Mouse (Mus musculus): Measurements from ENCODE around the gene Gm49711. TPM values are rescaled to one million over a fixed set of nuclear protein-coding genes. Genes with fewer than 3 reads are reported as not detected.
"Not testable (repeated sequence)": the region's sequence is repeated elsewhere in the genome, so short reads cannot be mapped to it uniquely, and the experiment has no call there.

The Gm49711 gene
- polyA plus RNA-seq, 1 experiment = 0.12 TPM

- no peak overlapping the region for H3K27ac ChIP-seq (ENCODE audit: insufficient read depth, low read length)
- no peak for TF ChIP-seq CTCF (IDR thresholded peaks at IDR 0.05; ENCODE audit: extremely low read depth, insufficient read depth, insufficient read length, insufficient replicate concordance)
- no peak for TF ChIP-seq POLR2A (IDR thresholded peaks at IDR 0.05; ENCODE audit: low read depth, low read length)
- H3K27me3 ChIP-seq (ENCODE audit: control insufficient read depth, insufficient read depth, low read length) = no peaks in the 10 kb centered on the region
- H3K4me3 ChIP-seq (ENCODE audit: extremely low read depth, insufficient read depth, insufficient read length) = no peak overlapping the region
- DNase-seq (ENCODE audit: low read depth in 1 of 2, low spot score in 2 of 2) = no peak
- H3K4me1 ChIP-seq (ENCODE audit: control insufficient read depth, insufficient read depth, insufficient read length) = no peaks in the 10 kb centered on the region
- H3K36me3 ChIP-seq (ENCODE audit: control insufficient read depth, insufficient read depth, low read length) = no peaks in the 10 kb centered on the region
These were observed 132.5 kb downstream of the Gm49711 start for GRCm38 (mm10) chr16:92190603-92191002.

GRCm38 (mm10) chr16:92195094-92195493, 137.0 kb downstream of the Gm49711 start:
- no peaks in the 10 kb centered on the region for H3K27me3 ChIP-seq (ENCODE audit: control insufficient read depth, insufficient read depth, low read length)
- no peaks in the 10 kb centered on the region for H3K4me1 ChIP-seq (ENCODE audit: control insufficient read depth, insufficient read depth, insufficient read length)
- no peak for DNase-seq (ENCODE audit: low read depth in 1 of 2, low spot score in 2 of 2)
- 92% methylated on average over 6 of the region's 6 CpGs for WGBS
- H3K4me3 ChIP-seq (ENCODE audit: extremely low read depth, insufficient read depth, insufficient read length) = no peak overlapping the region
- H3K27ac ChIP-seq (ENCODE audit: insufficient read depth, low read length) = no peak overlapping the region
- H3K36me3 ChIP-seq (ENCODE audit: control insufficient read depth, insufficient read depth, low read length) = no peaks in the 10 kb centered on the region
- no peak for TF ChIP-seq CTCF (IDR thresholded peaks at IDR 0.05; ENCODE audit: extremely low read depth, insufficient read depth, insufficient read length, insufficient replicate concordance)
- TF ChIP-seq POLR2A (IDR thresholded peaks at IDR 0.05; ENCODE audit: low read depth, low read length) = no peak

GRCm38 (mm10) chr16:92196741-92197331, 138.7 kb downstream of the Gm49711 start:
- Histone ChIP-seq H3K4me1 (ENCODE audit: control insufficient read depth, insufficient read depth, insufficient read length) (no peaks in the 10 kb centered on the region), H3K27ac (ENCODE audit: insufficient read depth, low read length) (no peak overlapping the region), H3K27me3 (ENCODE audit: control insufficient read depth, insufficient read depth, low read length) (no peaks in the 10 kb centered on the region), H3K4me3 (ENCODE audit: extremely low read depth, insufficient read depth, insufficient read length) (no peak overlapping the region), H3K36me3 (ENCODE audit: control insufficient read depth, insufficient read depth, low read length) (no peaks in the 10 kb centered on the region)
- DNase-seq (ENCODE audit: low read depth in 1 of 2, low spot score in 2 of 2) = no peak
- WGBS = 91% methylated on average over 8 of the region's 8 CpGs
- no peak for TF ChIP-seq POLR2A (IDR thresholded peaks at IDR 0.05; ENCODE audit: low read depth, low read length)
- no peak for TF ChIP-seq CTCF (IDR thresholded peaks at IDR 0.05; ENCODE audit: extremely low read depth, insufficient read depth, insufficient read length, insufficient replicate concordance)

DNA sequence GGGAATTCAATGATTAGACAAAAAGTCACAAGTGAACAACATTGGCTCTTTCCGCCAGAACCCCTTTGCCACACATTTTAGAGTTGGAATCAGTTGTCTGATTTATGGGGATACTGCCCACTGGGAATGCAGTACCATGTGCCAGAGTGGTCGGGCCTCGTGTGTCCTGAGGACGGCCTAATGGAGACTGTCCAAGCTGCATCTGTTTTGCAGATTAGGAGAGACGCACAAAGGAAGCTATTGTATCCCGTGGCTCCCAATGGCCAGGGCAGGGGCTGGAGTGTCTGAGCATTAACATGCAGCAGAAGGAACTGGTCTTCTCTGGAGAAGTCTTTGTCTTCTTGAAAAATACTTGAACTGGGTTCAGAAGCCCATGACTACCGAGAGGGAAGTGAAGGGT, 142.5 kb downstream of the Gm49711 start:
- no peaks in the 10 kb centered on the region for H3K27me3 ChIP-seq (ENCODE audit: control insufficient read depth, insufficient read depth, low read length)
- DNase-seq (ENCODE audit: low read depth in 1 of 2, low spot score in 2 of 2) = no peak
- WGBS = 87% methylated on average over 7 of the region's 7 CpGs
- H3K36me3 ChIP-seq (ENCODE audit: control insufficient read depth, insufficient read depth, low read length) = no peaks in the 10 kb centered on the region
- no peak for TF ChIP-seq POLR2A (IDR thresholded peaks at IDR 0.05; ENCODE audit: low read depth, low read length)
- no peak for TF ChIP-seq CTCF (IDR thresholded peaks at IDR 0.05; ENCODE audit: extremely low read depth, insufficient read depth, insufficient read length, insufficient replicate concordance)
- no peak overlapping the region for H3K27ac ChIP-seq (ENCODE audit: insufficient read depth, low read length)
- H3K4me1 ChIP-seq (ENCODE audit: control insufficient read depth, insufficient read depth, insufficient read length) = no peaks in the 10 kb centered on the region
- no peak overlapping the region for H3K4me3 ChIP-seq (ENCODE audit: extremely low read depth, insufficient read depth, insufficient read length)

GRCm38 (mm10) chr16:92203599-92203998, 145.5 kb downstream of the Gm49711 start:
- Histone ChIP-seq H3K27me3 (ENCODE audit: control insufficient read depth, insufficient read depth, low read length) (no peaks in the 10 kb centered on the region), H3K27ac (ENCODE audit: insufficient read depth, low read length) (no peak overlapping the region), H3K36me3 (ENCODE audit: control insufficient read depth, insufficient read depth, low read length) (no peaks in the 10 kb centered on the region), H3K4me3 (ENCODE audit: extremely low read depth, insufficient read depth, insufficient read length) (no peak overlapping the region), H3K4me1 (ENCODE audit: control insufficient read depth, insufficient read depth, insufficient read length) (no peaks in the 10 kb centered on the region)
- no peak for TF ChIP-seq CTCF (IDR thresholded peaks at IDR 0.05; ENCODE audit: extremely low read depth, insufficient read depth, insufficient read length, insufficient replicate concordance)
- TF ChIP-seq POLR2A (IDR thresholded peaks at IDR 0.05; ENCODE audit: low read depth, low read length) = no peak
- WGBS = 80% methylated on average over 8 of the region's 8 CpGs
- no peak for DNase-seq (ENCODE audit: low read depth in 1 of 2, low spot score in 2 of 2)

GRCm38 (mm10) chr16:92209291-92209781, 151.2 kb downstream of the Gm49711 start:
- H3K36me3 ChIP-seq (ENCODE audit: control insufficient read depth, insufficient read depth, low read length) = no peaks in the 10 kb centered on the region
- TF ChIP-seq CTCF (IDR thresholded peaks at IDR 0.05; ENCODE audit: extremely low read depth, insufficient read depth, insufficient read length, insufficient replicate concordance) = no peak
- TF ChIP-seq POLR2A (IDR thresholded peaks at IDR 0.05; ENCODE audit: low read depth, low read length) = no peak
- 89% methylated on average over 5 of the region's 5 CpGs for WGBS
- no peaks in the 10 kb centered on the region for H3K4me1 ChIP-seq (ENCODE audit: control insufficient read depth, insufficient read depth, insufficient read length)
- DNase-seq (ENCODE audit: low read depth in 1 of 2, low spot score in 2 of 2) = no peak
- H3K4me3 ChIP-seq (ENCODE audit: extremely low read depth, insufficient read depth, insufficient read length) = no peak overlapping the region
- no peak overlapping the region for H3K27ac ChIP-seq (ENCODE audit: insufficient read depth, low read length)
- no peaks in the 10 kb centered on the region for H3K27me3 ChIP-seq (ENCODE audit: control insufficient read depth, insufficient read depth, low read length)

- not testable (repeated sequence) for H3K27ac ChIP-seq (ENCODE audit: insufficient read depth, low read length); H3K4me3 ChIP-seq (ENCODE audit: extremely low read depth, insufficient read depth, insufficient read length); DNase-seq (ENCODE audit: low read depth in 1 of 2, low spot score in 2 of 2); H3K4me1 ChIP-seq (ENCODE audit: control insufficient read depth, insufficient read depth, insufficient read length); H3K36me3 ChIP-seq (ENCODE audit: control insufficient read depth, insufficient read depth, low read length); H3K27me3 ChIP-seq (ENCODE audit: control insufficient read depth, insufficient read depth, low read length)
- 80% methylated on average over 5 of the region's 5 CpGs for WGBS
These were observed 152.2 kb downstream of the Gm49711 start for GRCm38 (mm10) chr16:92210316-92210715.

DNA sequence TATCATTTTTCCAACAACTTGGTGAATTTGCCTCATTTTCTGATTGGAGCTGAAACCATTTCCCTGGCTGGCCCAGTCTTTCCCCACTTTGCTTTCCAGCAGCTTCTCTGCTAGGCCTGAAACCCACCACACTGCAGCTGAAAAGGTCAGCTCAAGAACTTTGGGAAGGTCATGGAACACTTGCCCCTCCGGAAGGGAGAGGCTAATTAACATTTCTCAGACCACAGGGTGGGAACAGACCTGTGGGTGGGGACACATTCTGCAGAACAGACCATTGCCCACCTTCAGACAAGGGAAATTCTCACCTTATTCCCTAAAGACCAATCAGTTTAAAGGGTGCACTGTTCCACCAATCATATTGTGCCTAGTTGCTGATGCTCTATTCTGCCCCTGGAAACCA, 155.8 kb downstream of the Gm49711 start:
- not testable (repeated sequence) for DNase-seq (ENCODE audit: low read depth in 1 of 2, low spot score in 2 of 2); H3K4me3 ChIP-seq (ENCODE audit: extremely low read depth, insufficient read depth, insufficient read length); H3K27ac ChIP-seq (ENCODE audit: insufficient read depth, low read length); H3K36me3 ChIP-seq (ENCODE audit: control insufficient read depth, insufficient read depth, low read length); H3K4me1 ChIP-seq (ENCODE audit: control insufficient read depth, insufficient read depth, insufficient read length); H3K27me3 ChIP-seq (ENCODE audit: control insufficient read depth, insufficient read depth, low read length)
- 72% methylated on average over 1 of the region's 1 CpGs for WGBS

Measured in spleen, adult 2 months (tissue).